Mouse (Mus musculus) myocyte (in vitro differentiated cells): Measurements from ENCODE around the gene Wt1. TPM values are rescaled to one million over a fixed set of nuclear protein-coding genes. Genes with fewer than 3 reads are reported as not detected.

Experiments used
- H3K27me3 ChIP-seq: one replicate; pipeline ENCODE4 v1.6.1; 2011; ENCODE audit not compliant: control insufficient read depth, insufficient read depth, insufficient read length
- H3K36me3 ChIP-seq: one replicate; pipeline ENCODE4 v1.6.1; 2011; ENCODE audit not compliant: control insufficient read depth, insufficient read depth
- H3K4me2 ChIP-seq: one replicate; pipeline ENCODE4 v1.6.1; 2011; ENCODE audit warnings: low read depth, control low read depth
- H3K4me3 ChIP-seq: one replicate; pipeline ENCODE4 v1.5.1; 2011; ENCODE audit warnings: mild to moderate bottlenecking, control low read depth, moderate library complexity
- H3K79me2 ChIP-seq: one replicate; pipeline ENCODE4 v1.6.1; 2011; ENCODE audit not compliant: control insufficient read depth, insufficient read depth
- H3ac ChIP-seq: one replicate; pipeline ENCODE4 v1.6.1; 2011; ENCODE audit not compliant: control insufficient read depth, insufficient read length
- CEBPB ChIP-seq: IDR thresholded peaks from 2 replicates; pipeline ENCODE4 v1.6.1; 2011; ENCODE audit warnings: mild to moderate bottlenecking, moderate library complexity; ENCODE audit not compliant: poor library complexity, insufficient read depth, severe bottlenecking
- E2F4 ChIP-seq: IDR thresholded peaks from one replicate; pipeline ENCODE4 v1.6.1; 2011; ENCODE audit warnings: mild to moderate bottlenecking, control low read depth, moderate library complexity; ENCODE audit not compliant: insufficient read depth
- MAX ChIP-seq: IDR thresholded peaks from one replicate; pipeline ENCODE4 v1.6.1; 2011; ENCODE audit warnings: low read depth, mild to moderate bottlenecking, control low read depth
- MYOD1 ChIP-seq, 3 experiments: IDR thresholded peaks; one replicate each; pipeline ENCODE4 v1.6.1; 2011; ENCODE audit warnings: control low read depth in 2 of 3, low read depth in 2 of 3, mild to moderate bottlenecking in 2 of 3, moderate library complexity in 1 of 3; ENCODE audit not compliant: insufficient read length in 2 of 3, control insufficient read depth in 1 of 3
- MYOG ChIP-seq, 3 experiments: IDR thresholded peaks; one replicate each; pipeline ENCODE4 v1.6.1; 2011; ENCODE audit warnings: control low read depth in 2 of 3, low read depth in 2 of 3, mild to moderate bottlenecking in 2 of 3; ENCODE audit not compliant: insufficient read length in 2 of 3, control insufficient read depth in 1 of 3, insufficient read depth in 1 of 3
- POLR2A ChIP-seq: IDR thresholded peaks from one replicate; pipeline ENCODE4 v1.6.1; 2011; ENCODE audit warnings: low read depth, mild to moderate bottlenecking, control low read depth, moderate library complexity; ENCODE audit not compliant: insufficient read length
- POLR2AphosphoS2 ChIP-seq: IDR thresholded peaks from one replicate; pipeline ENCODE4 v1.6.1; 2011; ENCODE audit warnings: low read depth, control low read depth; ENCODE audit not compliant: insufficient read length
- REST ChIP-seq: IDR thresholded peaks from one replicate; pipeline ENCODE4 v1.6.1; 2011; ENCODE audit warnings: mild to moderate bottlenecking, control low read depth, moderate library complexity; ENCODE audit not compliant: insufficient read depth, insufficient read length
- SRF ChIP-seq: IDR thresholded peaks from one replicate; pipeline ENCODE4 v1.6.1; 2011; ENCODE audit warnings: low read depth; ENCODE audit not compliant: control insufficient read depth, insufficient read length
- TCF12 ChIP-seq: IDR thresholded peaks from one replicate; pipeline ENCODE4 v1.6.1; 2011; ENCODE audit warnings: mild to moderate bottlenecking, control low read depth; ENCODE audit not compliant: poor library complexity, insufficient read depth, severe bottlenecking
- TCF3 ChIP-seq: IDR thresholded peaks from one replicate; pipeline ENCODE4 v1.6.1; 2011; ENCODE audit warnings: low read depth, control low read depth; ENCODE audit not compliant: insufficient read length
- USF1 ChIP-seq: IDR thresholded peaks from one replicate; pipeline ENCODE4 v1.6.1; 2011; ENCODE audit warnings: low read depth, mild to moderate bottlenecking, control low read depth, moderate library complexity
- polyA plus RNA-seq: library from polyadenylated mRNA; unstranded; fragments of >200 nt; fragmentation: generic; extraction: Trizol; gene quantifications from one replicate; pipeline ENCODE4 v1.2.1, GENCODE M21; 2012; ENCODE audit warnings: missing spikeins

Wt1 gene
- polyA plus RNA-seq, 1 experiment, result not detected

DNA sequence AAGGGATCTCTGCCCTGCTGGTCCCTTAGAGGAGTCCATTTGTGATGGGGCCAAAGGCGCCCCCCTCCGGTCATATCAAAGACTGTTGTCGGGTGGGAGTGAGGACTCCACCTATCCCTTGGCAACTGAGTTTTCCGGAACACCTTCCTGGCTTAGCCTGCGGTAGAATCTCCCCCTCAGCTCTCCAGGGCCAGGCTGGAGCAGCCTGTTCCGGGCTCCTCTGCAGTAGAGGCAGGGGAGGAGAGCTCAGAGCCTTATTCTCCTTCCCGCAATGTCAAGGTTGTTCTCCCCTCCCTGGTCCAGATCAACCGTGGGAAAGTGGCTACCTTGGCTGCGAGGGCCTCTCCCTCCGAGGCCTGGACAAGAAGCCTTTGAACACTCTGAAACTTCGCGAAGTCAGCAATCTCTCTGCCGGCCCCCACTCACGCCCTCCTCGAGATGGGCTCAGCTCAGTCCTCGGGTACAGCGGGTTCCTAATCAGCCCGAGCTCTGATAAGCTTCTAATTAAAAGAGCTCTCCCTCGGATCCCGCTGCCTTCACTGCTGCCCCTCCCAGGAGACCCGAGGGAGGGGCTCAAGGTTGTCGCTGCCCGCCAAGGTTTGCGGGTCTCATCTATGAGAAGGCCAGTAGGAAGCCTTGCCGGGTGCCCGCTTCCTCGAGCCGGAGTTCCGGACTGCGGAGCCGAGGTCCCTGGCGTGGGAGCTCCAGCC lies 4.2 kb downstream of the Wt1 start:
- H3K79me2 ChIP-seq, result no peaks in the 10 kb centered on the region
- H3K36me3 ChIP-seq, result no peaks in the 10 kb centered on the region
- peaks cover 48% of the 10 kb centered on the region for H3K27me3 ChIP-seq
- no peak overlapping the region for H3K4me2 ChIP-seq
- H3ac ChIP-seq, result no peak overlapping the region
- H3K4me3 ChIP-seq, result no peak overlapping the region
- TF ChIP-seq MYOD1 (IDR thresholded peaks at IDR 0.05; ENCODE audit: control insufficient read depth in 1 of 3, insufficient read length in 2 of 3, low read depth in 2 of 3), result no peak
- TF ChIP-seq POLR2AphosphoS2, result no peak
- TF ChIP-seq MAX, result no peak
- no peak for TF ChIP-seq POLR2A
- no peak for TF ChIP-seq MYOG (IDR thresholded peaks at IDR 0.05; ENCODE audit: control insufficient read depth in 1 of 3, insufficient read depth in 1 of 3, insufficient read length in 2 of 3, low read depth in 2 of 3)
- no peak for TF ChIP-seq TCF3
- TF ChIP-seq E2F4, result no peak
- no peak for TF ChIP-seq SRF
- no peak for TF ChIP-seq REST
- no peak for TF ChIP-seq TCF12
- TF ChIP-seq USF1, result no peak
- no peak for TF ChIP-seq CEBPB

DNA sequence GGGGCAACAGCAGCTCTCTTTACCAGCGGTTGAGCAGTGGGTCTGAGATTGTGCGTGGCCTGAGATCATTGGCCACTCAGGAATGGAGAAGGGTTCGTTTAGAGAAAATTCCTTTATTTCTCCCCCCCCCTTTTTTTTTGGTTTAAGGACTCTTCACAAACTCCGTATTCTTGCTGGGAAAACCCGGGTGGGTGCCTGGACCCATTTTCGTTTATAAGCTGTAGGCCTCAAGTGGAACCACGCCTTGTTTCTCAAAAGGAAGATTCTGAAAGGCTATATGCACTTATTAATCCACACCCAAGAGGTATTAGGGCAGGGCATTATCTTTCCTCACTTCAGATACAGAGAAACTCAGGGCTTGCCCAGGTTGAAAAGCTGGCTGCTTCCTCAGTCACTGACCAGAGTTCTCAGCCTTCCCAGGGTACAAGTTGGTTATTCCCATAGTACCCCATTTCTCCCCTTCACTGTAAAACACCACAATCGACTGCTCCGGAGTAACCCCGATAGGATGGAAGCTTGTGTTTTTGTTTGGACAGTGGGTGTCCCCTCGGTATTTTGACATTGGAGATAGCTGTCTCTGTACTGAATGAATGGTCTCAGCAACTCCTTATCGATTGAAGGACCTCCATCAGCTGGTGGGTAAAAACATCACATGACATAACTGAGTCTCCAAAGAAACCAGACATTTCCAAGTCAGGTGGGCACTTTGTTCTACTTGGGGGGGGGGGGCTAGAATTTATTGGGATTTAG lies 4.9 kb downstream of the Wt1 start:
- Histone ChIP-seq H3K4me2 (no peak overlapping the region), H3K4me3 (no peak overlapping the region), H3K79me2 (no peaks in the 10 kb centered on the region), H3K27me3 (peaks cover 42% of the 10 kb centered on the region), H3ac (no peak overlapping the region), H3K36me3 (no peaks in the 10 kb centered on the region)
- TF ChIP-seq E2F4 (no peak), MAX (no peak), TCF3 (no peak), CEBPB (no peak), MYOG (IDR thresholded peaks at IDR 0.05; ENCODE audit: control insufficient read depth in 1 of 3, insufficient read depth in 1 of 3, insufficient read length in 2 of 3, low read depth in 2 of 3) (no peak), USF1 (no peak), TCF12 (no peak), POLR2A (no peak), REST (no peak)

DNA sequence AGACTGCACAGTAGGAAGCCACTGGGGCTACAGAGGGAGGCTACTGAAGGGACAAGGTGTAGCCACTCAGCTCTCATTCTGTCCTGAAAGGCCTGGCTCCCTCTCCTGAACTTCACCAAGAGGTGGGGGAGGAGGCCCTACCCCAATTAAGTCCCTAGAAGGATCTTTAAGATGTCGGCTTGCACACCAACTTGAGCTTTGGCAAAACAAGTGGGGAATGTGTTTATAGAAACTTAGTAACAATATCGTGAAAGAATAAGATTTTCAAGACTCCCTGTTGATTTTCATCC lies 5.4 kb downstream of the Wt1 start:
- H3K4me3 ChIP-seq, result no peak overlapping the region

DNA sequence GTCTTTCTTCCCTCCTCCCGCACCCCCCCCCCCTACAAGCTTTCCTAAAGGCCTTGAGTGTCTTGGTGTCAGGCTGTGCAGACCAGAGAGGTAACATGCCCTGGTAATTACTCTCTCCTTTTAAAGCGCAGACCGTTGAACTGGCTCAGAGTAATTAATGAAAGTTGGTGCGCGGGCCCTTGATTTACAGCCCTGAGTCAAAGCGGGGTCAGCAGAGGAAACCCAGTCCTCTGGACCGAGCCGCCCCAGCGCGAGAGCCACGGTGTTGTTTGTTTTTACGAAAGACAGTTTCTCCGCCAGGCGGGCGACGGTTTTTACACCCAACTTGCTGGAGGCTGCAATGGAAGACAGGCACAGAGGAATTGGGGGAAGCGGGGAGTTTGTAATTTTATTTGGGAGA lies 6.0 kb downstream of the Wt1 start:
- Histone ChIP-seq H3K36me3 (no peaks in the 10 kb centered on the region), H3K79me2 (no peaks in the 10 kb centered on the region), H3K4me3 (no peak overlapping the region), H3ac (no peak overlapping the region), H3K4me2 (no peak overlapping the region), H3K27me3 (peaks cover 36% of the 10 kb centered on the region)
- TF ChIP-seq USF1, result no peak
- no peak for TF ChIP-seq CEBPB
- TF ChIP-seq MYOG (IDR thresholded peaks at IDR 0.05; ENCODE audit: control insufficient read depth in 1 of 3, insufficient read depth in 1 of 3, insufficient read length in 2 of 3, low read depth in 2 of 3), result no peak
- TF ChIP-seq POLR2A, result no peak
- no peak for TF ChIP-seq SRF
- no peak for TF ChIP-seq MAX
- TF ChIP-seq REST, result no peak
- TF ChIP-seq TCF12, result no peak
- TF ChIP-seq TCF3, result no peak
- TF ChIP-seq POLR2AphosphoS2, result no peak
- TF ChIP-seq MYOD1 (IDR thresholded peaks at IDR 0.05; ENCODE audit: control insufficient read depth in 1 of 3, insufficient read length in 2 of 3, low read depth in 2 of 3), result no peak
- TF ChIP-seq E2F4, result no peak

More for the DNA sequence above, 5.4 kb downstream of the Wt1 start:
- Histone ChIP-seq H3K4me2 (no peak overlapping the region), H3K36me3 (no peaks in the 10 kb centered on the region), H3K27me3 (peaks cover 40% of the 10 kb centered on the region), H3K79me2 (no peaks in the 10 kb centered on the region), H3ac (no peak overlapping the region)
- TF ChIP-seq USF1 (no peak), TCF3 (no peak), CEBPB (no peak), SRF (no peak), POLR2A (no peak), REST (no peak)
